Mouse (Mus musculus): ENCODE results near the gene Oosp2. TPM values are rescaled to one million over a fixed set of nuclear protein-coding genes. Genes with fewer than 3 reads are reported as not detected.

Oosp2 gene
- polyA plus RNA-seq, 1 experiment from 2014 or later, result not detected

DNA sequence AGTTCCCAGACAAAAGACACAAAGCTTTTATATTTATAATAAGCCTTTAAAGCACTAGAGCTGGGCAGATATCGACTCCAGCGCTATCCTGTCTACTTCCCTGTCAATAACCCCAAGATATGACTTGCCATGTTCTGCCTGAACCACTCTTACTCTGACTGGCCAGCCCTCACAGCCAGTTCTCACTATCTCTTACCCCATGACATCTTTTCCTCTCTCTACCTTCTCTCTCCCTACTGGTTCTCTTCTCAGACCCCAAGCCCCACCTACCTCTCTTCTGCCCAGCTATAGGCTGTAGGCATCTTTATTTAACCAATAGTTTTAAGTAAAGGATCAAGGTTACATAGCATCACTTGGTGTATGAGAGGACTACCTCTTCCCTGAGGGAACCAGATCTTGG lies 26.0 kb downstream of the Oosp2 start:
- H3K4me1 ChIP-seq (replicated peaks), result no peaks in the 10 kb centered on the region
- no peak overlapping the region for H3K9ac ChIP-seq
- H3K9me3 ChIP-seq (replicated peaks), result no peaks in the 10 kb centered on the region
- H3K27ac ChIP-seq, result no peak overlapping the region
- ATAC-seq (replicated peaks; ENCODE audit: insufficient number of reproducible peaks, insufficient read depth, low FRiP score, low read depth), result no peak
- H3K27me3 ChIP-seq, result no peaks in the 10 kb centered on the region
- 56% methylated on average over 2 of the region's 2 CpGs for WGBS
- no peak overlapping the region for H3K4me3 ChIP-seq
- H3K36me3 ChIP-seq, result no peaks in the 10 kb centered on the region
- no peak overlapping the region for H3K4me2 ChIP-seq

DNA sequence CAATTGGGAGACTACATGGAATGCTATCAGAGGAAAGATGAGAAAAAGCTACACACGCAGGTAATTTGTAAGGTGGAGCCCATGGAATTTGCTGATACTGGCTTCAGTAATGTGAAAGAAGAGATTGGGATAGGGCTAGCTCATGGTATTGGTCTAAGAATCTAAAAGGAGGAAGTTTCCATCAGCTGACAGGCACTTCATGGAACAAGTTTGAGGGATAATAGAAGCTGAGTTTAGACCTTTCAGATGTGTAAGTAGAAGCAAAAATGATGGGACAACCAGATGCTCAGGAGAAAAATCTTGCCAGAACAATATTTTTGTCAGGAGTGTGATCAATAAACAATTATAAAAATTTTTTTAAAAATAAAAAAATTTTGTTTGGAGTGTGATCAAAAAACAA lies 26.6 kb downstream of the Oosp2 start:
- H3K9ac ChIP-seq, result no peak overlapping the region
- no peaks in the 10 kb centered on the region for H3K27me3 ChIP-seq
- no peak overlapping the region for H3K4me3 ChIP-seq
- H3K4me1 ChIP-seq (replicated peaks), result no peaks in the 10 kb centered on the region
- ATAC-seq (replicated peaks; ENCODE audit: insufficient number of reproducible peaks, insufficient read depth, low FRiP score, low read depth), result no peak
- no peak overlapping the region for H3K4me2 ChIP-seq
- H3K36me3 ChIP-seq, result no peaks in the 10 kb centered on the region
- no peaks in the 10 kb centered on the region for H3K9me3 ChIP-seq (replicated peaks)
- no peak overlapping the region for H3K27ac ChIP-seq
- WGBS, result 69% methylated on average over 1 of the region's 1 CpGs

DNA sequence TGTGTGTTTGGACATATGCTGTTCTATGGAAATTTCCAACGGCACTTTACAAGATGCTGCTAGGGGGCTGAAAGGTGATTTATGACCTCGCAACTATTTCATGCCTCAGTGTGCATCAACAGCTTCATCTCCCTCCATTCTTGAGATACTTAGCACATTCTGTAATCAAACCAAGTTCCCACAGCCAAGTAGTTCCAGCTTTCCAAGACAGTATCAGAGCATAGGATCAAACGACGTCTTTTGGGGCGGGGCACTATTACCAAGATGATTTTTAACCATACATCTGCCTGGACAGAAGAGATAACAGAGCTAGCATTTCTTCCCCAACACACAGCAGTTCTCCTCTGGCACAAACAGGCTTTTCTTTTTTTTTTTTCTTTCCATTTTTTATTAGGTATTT lies 35.1 kb downstream of the Oosp2 start:
- no peak for ATAC-seq (replicated peaks; ENCODE audit: insufficient number of reproducible peaks, insufficient read depth, low FRiP score, low read depth)
- Histone ChIP-seq H3K4me3 (no peak overlapping the region), H3K4me2 (no peak overlapping the region), H3K9ac (no peak overlapping the region), H3K4me1 (replicated peaks) (no peaks in the 10 kb centered on the region), H3K27ac (no peak overlapping the region), H3K27me3 (no peaks in the 10 kb centered on the region), H3K9me3 (replicated peaks) (no peaks in the 10 kb centered on the region), H3K36me3 (no peaks in the 10 kb centered on the region)
- WGBS, result 55% methylated on average over 5 of the region's 5 CpGs

DNA sequence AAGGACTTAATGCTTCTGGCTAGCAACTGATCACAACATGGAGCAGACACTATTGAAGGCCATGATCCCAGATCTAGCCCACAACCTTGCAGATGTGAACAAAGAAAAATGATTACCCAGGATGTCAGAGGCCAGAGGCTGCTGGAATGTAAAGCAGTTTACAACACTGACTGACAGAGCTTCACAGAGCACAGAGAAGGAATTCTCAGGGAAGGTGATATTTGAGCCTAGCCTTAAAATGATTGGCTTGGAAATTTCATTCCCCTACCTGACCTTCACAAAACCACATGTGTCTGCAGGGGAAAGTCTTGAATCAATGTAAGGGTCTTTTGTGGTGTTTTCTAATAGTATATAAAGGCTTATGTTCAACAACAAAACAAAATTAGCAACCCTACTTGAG lies 35.6 kb downstream of the Oosp2 start:
- no peak overlapping the region for H3K4me2 ChIP-seq
- H3K36me3 ChIP-seq, result no peaks in the 10 kb centered on the region
- H3K27me3 ChIP-seq, result no peaks in the 10 kb centered on the region
- H3K27ac ChIP-seq, result no peak overlapping the region
- ATAC-seq (replicated peaks; ENCODE audit: insufficient number of reproducible peaks, insufficient read depth, low FRiP score, low read depth), result no peak
- no peak overlapping the region for H3K9ac ChIP-seq
- no peaks in the 10 kb centered on the region for H3K9me3 ChIP-seq (replicated peaks)
- H3K4me1 ChIP-seq (replicated peaks), result no peaks in the 10 kb centered on the region
- H3K4me3 ChIP-seq, result no peak overlapping the region

DNA sequence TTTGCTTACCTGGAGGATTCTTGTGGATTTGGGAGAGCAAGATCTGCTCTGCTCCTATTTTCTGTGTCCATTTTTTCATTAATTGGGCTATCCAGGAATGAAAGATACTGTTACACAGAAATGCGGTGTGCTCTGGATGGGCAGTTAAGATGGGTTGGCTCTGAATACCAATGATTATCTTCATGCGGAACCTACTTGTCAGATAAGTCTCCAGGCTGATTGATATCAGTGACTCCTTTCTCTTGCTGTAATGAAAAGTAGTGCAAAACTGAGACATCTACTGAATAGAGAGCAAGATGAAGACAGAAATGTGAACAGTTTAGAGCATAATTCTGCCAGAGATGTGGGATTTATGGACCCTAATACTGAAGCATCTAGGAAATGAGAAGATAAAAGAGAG lies 36.8 kb downstream of the Oosp2 start, which contains the start of gene Ms4a2:
Ms4a2 (minus strand) TSS at position 169 of the 400 bp plus-strand sequence.
- ATAC-seq (replicated peaks; ENCODE audit: insufficient number of reproducible peaks, insufficient read depth, low FRiP score, low read depth), result no peak
- Histone ChIP-seq H3K27me3 (no peaks in the 10 kb centered on the region), H3K36me3 (no peaks in the 10 kb centered on the region), H3K27ac (no peak within 1 kb of the TSS), H3K4me3 (no peak within 1 kb of the TSS), H3K4me2 (no peak within 1 kb of the TSS), H3K4me1 (replicated peaks) (no peaks in the 10 kb centered on the region), H3K9ac (no peak within 1 kb of the TSS), H3K9me3 (replicated peaks) (no peaks in the 10 kb centered on the region)
- WGBS, result 80% methylated on average over 2 of the region's 2 CpGs

DNA sequence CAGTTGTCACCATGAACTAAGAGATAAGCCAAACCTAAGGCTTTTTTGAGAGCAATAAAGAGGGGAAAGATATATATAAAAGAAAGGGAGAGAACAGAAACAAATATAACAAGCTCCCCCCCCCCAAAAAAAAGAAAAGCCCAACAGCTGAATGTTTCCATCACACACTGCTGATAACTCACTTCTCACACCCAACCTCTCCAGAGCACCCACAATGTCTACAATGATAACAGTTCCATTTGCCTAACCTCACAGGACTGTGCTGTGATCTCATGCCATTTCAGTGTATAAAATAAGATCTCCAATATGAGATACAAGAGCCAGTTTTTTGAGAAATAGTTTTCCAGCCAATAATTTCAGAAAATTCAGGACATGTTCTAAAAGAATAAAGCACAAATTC lies 42.4 kb downstream of the Oosp2 start:
- H3K9ac ChIP-seq, result no peak overlapping the region

DNA sequence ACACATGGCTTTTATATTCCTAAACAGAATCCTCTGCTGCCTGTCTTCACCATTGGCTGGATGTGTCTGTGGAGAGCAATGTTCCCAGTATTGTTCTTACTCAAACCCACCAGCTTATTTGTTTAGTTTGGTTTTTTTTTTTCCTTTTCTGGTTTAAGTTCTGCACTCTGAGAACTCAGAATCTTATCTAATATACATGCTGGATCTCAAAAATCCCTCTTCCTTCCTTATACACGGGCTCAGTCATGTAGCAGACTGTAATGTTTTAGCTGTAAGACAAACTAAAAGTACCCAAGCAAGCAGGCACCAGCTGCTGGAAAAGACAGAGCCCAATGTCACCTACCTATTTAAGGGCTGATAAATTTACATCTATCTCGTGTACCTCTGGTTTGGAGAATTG lies 45.6 kb downstream of the Oosp2 start:
- no peaks in the 10 kb centered on the region for H3K9me3 ChIP-seq (replicated peaks)
- H3K4me2 ChIP-seq, result no peak overlapping the region
- no peak overlapping the region for H3K4me3 ChIP-seq
- no peak for ATAC-seq (replicated peaks; ENCODE audit: insufficient number of reproducible peaks, insufficient read depth, low FRiP score, low read depth)
- 48% methylated on average over 2 of the region's 2 CpGs for WGBS
- H3K9ac ChIP-seq, result no peak overlapping the region
- no peaks in the 10 kb centered on the region for H3K36me3 ChIP-seq
- no peaks in the 10 kb centered on the region for H3K4me1 ChIP-seq (replicated peaks)
- no peak overlapping the region for H3K27ac ChIP-seq
- no peaks in the 10 kb centered on the region for H3K27me3 ChIP-seq

More for the DNA sequence above, 42.4 kb downstream of the Oosp2 start:
- Histone ChIP-seq H3K27ac (no peak overlapping the region), H3K4me3 (no peak overlapping the region), H3K9me3 (replicated peaks) (no peaks in the 10 kb centered on the region), H3K4me2 (no peak overlapping the region), H3K27me3 (no peaks in the 10 kb centered on the region), H3K36me3 (no peaks in the 10 kb centered on the region), H3K4me1 (replicated peaks) (no peaks in the 10 kb centered on the region)
- no peak for ATAC-seq (replicated peaks; ENCODE audit: insufficient number of reproducible peaks, insufficient read depth, low FRiP score, low read depth)

DNA sequence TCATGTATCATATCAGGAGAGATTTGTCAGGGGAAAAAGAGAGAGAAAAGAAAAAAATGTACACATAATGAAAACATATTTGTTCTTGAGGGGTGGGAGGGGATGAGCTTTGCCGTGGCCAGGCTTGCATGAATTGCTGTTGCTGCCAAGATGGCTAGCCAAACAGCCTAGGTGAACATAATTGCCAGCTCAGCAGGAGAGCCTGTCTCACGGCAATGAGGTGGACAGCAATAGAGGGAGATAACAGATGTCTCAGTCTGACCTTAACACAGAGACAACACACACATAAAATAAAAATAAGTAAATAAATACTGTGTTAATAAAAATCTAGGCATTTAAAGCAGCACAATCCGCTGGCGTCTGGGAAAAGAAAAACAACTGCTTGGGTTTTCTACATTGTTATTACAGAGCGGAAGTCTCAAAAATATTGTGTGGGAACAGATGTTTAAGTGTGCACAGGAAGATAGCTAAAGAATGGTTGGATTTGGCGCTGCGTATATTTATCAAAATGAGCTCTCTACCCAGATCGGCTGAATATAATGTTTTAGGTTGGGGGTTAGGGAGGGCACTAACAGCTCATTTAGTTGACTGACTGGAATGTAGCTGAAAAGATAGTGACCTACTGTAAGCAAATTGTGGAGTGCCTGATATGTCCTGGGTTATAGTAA lies 46.4 kb downstream of the Oosp2 start:
- H3K4me3 ChIP-seq, result no peak overlapping the region
- no peaks in the 10 kb centered on the region for H3K4me1 ChIP-seq (replicated peaks)
- no peak overlapping the region for H3K27ac ChIP-seq
- 53% methylated on average over 8 of the region's 8 CpGs for WGBS
- no peak overlapping the region for H3K9ac ChIP-seq
- H3K27me3 ChIP-seq, result no peaks in the 10 kb centered on the region
- no peaks in the 10 kb centered on the region for H3K36me3 ChIP-seq
- ATAC-seq (replicated peaks; ENCODE audit: insufficient number of reproducible peaks, insufficient read depth, low FRiP score, low read depth), result no peak
- H3K4me2 ChIP-seq, result no peak overlapping the region
- no peaks in the 10 kb centered on the region for H3K9me3 ChIP-seq (replicated peaks)

DNA sequence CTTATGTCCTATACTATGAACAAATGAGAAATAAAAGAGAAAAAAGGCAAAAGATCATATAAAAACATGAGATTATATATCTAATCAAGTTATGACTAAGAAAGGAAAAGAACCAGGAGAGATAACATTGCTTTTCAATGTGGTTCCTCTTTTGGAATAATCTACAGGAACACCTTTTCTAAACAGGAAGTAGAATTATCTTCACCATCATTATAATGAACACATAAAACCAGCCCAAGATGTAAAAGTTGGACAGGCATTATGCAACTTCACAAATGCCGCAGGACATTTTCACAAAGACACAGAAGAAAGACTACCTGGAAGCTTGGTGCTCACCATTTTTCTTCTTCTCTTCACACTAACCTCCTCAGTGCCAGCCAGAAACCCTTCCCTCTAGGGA lies 47.3 kb downstream of the Oosp2 start:
- Histone ChIP-seq H3K9me3 (replicated peaks) (no peaks in the 10 kb centered on the region), H3K4me2 (no peak overlapping the region), H3K4me1 (replicated peaks) (no peaks in the 10 kb centered on the region), H3K4me3 (no peak overlapping the region), H3K9ac (no peak overlapping the region), H3K27ac (no peak overlapping the region), H3K27me3 (no peaks in the 10 kb centered on the region), H3K36me3 (no peaks in the 10 kb centered on the region)
- no peak for ATAC-seq (replicated peaks; ENCODE audit: insufficient number of reproducible peaks, insufficient read depth, low FRiP score, low read depth)
- 73% methylated on average over 1 of the region's 1 CpGs for WGBS

DNA sequence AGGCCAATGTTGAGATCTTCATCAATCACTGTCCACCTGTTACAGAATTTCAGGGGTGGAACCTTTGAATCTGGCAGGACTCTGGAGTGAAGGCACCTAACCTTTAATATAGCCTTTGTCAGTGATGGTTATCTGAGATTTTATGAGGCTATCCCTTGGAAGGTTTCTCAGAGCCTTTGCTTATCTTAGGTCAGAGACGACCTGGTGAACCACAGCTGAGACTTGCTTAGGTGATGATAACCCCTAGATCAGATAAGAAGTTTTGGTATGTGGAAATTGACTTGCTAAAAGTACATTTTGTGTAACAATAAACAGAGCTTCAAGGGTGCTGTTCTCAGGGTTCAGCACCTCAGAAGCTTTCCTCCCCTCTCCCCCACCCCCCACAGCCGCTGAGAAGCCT lies 48.1 kb downstream of the Oosp2 start:
- Histone ChIP-seq H3K36me3 (no peaks in the 10 kb centered on the region), H3K27ac (no peak overlapping the region), H3K4me2 (no peak overlapping the region), H3K27me3 (no peaks in the 10 kb centered on the region), H3K4me3 (no peak overlapping the region), H3K9me3 (replicated peaks) (no peaks in the 10 kb centered on the region), H3K9ac (no peak overlapping the region), H3K4me1 (replicated peaks) (no peaks in the 10 kb centered on the region)
- WGBS, result 22% methylated on average over 2 of the region's 2 CpGs
- no peak for ATAC-seq (replicated peaks; ENCODE audit: insufficient number of reproducible peaks, insufficient read depth, low FRiP score, low read depth)

DNA sequence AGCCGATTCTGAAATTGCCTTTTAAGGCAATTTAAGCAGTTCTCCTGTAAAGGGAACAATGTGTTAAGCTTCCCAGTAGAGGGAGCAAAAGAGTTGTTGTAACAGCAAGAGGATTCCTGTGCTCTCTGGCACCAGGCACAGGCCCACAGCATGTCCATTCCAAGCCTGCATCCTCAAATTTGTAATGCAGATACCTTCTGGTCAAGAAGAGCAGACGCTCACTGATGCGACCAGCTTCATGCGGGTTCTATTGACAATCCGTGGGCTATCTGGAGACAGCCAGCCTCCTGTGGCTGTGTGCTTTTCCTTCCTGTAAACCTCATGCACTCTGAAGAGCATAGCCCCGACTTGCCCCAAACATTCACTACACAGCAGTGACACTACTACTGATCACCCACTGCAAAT lies 48.8 kb downstream of the Oosp2 start:
- Histone ChIP-seq H3K27me3 (no peaks in the 10 kb centered on the region), H3K9ac (no peak overlapping the region), H3K4me2 (no peak overlapping the region), H3K9me3 (replicated peaks) (no peaks in the 10 kb centered on the region), H3K36me3 (no peaks in the 10 kb centered on the region), H3K4me1 (replicated peaks) (no peaks in the 10 kb centered on the region), H3K4me3 (no peak overlapping the region), H3K27ac (no peak overlapping the region)
- no peak; the same call in 1 of the 2 replicates for ATAC-seq (replicated peaks; ENCODE audit: insufficient number of reproducible peaks, insufficient read depth, low FRiP score, low read depth)
- 18% methylated on average over 6 of the region's 6 CpGs for WGBS

DNA sequence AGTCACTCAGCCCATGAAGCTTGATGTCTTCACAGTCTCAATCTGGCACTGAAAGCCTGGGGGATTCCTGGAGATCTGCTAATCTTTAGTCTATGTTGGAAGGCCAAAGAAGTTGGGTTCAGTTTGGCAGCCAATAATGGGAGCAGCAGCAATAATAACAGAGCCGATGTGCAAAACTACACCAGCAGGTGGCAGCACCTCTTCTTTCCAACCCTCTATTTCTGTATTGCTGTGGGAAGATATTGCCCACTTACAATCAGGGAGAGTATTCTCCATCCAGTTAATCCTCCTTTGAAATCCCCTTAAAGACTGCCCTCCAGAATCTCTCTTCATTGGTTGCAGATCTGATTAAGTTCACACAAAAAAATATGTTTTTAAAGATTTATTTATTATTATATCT lies 52.2 kb downstream of the Oosp2 start:
- no peak overlapping the region for H3K27ac ChIP-seq

More for the DNA sequence above, 52.2 kb downstream of the Oosp2 start:
- Histone ChIP-seq H3K27me3 (no peaks in the 10 kb centered on the region), H3K9me3 (replicated peaks) (no peaks in the 10 kb centered on the region), H3K9ac (no peak overlapping the region), H3K4me1 (replicated peaks) (no peaks in the 10 kb centered on the region), H3K4me2 (no peak overlapping the region), H3K36me3 (no peaks in the 10 kb centered on the region), H3K4me3 (no peak overlapping the region)
- no peak for ATAC-seq (replicated peaks; ENCODE audit: insufficient number of reproducible peaks, insufficient read depth, low FRiP score, low read depth)
- WGBS, result 3% methylated on average over 1 of the region's 1 CpGs

Data from heart, embryonic 15.5 days (tissue).